Mouse (Mus musculus): ENCODE results near the gene Mt3.

Gene Mt3

DNA sequence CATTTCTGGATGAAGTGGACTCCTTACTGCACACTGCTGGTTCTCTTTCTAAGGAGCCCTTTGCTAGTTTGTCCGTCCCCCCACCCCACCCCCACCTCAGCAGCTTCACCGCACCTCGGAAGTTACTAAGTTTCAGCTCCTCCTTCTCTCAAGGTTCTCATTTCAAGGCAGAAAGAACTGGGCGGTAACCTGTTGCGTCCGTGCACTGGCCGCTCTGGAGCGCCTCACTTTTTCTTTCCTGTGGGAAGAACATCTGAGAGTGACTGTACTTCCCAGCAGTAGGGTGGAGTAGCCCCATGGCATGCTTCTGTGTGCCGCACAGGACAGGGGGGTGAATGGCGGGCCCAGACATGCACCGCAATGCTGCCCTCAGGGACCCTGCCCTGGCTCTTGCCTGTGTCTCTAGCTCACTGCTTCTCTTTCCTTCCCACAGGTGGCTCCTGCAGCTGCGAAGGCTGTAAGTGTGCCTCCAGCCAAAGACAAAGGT lies 32.0 kb downstream of the Mt3 start:
- no peak for DNase-seq (ENCODE audit: low read depth, low spot score)

- no peak for DNase-seq (ENCODE audit: low read depth, low spot score)
Measured at GRCm38 (mm10) chr8:94185791-94186190, 33.4 kb downstream of the Mt3 start.

GRCm38 (mm10) chr8:94186542-94186941 lies 34.1 kb downstream of the Mt3 start:
- DNase-seq (ENCODE audit: low read depth, low spot score): no peak

GRCm38 (mm10) chr8:94187290-94188002 lies 35.0 kb downstream of the Mt3 start:
- DNase-seq (ENCODE audit: low read depth, low spot score): no peak

DNA sequence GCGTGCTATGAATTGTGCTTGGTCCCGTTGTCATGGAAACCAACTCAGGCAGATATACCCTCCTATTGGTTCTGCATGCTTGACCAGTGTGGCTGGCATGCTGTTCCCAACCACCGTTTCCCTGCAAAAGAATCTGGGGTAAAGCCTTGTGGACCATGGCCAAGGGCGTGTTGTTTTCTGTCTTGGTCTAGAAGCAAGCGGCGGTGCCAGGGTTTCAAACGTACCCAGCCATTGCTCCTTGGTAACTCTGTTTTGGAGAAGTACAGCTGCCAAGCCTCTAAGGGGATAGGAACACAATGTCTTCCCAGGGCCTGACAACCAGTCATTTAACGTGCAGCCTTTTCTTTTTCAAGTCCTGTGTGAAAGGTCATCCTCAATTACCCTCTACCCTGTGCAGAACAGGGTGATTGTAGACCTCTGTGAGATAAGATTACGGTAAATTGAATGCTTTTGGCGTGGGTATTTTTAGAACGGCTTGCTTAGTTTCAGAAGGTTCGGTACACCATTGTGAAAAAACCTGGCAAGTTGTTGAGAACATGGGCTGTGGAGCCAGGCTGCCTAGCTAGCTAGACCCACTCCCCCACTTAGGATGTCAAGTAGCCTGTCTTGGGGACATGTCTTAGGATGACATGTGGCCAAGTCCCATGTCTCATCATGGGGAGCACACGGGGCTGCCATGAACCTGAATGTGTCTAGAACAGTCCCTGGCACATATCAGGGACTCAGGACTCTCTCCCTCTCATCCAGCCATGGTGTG lies 37.0 kb downstream of the Mt3 start:
- DNase-seq (ENCODE audit: low read depth, low spot score): no peak

GRCm38 (mm10) chr8:94191101-94191691 lies 38.8 kb downstream of the Mt3 start:
- DNase-seq (ENCODE audit: low read depth, low spot score): no peak

DNA sequence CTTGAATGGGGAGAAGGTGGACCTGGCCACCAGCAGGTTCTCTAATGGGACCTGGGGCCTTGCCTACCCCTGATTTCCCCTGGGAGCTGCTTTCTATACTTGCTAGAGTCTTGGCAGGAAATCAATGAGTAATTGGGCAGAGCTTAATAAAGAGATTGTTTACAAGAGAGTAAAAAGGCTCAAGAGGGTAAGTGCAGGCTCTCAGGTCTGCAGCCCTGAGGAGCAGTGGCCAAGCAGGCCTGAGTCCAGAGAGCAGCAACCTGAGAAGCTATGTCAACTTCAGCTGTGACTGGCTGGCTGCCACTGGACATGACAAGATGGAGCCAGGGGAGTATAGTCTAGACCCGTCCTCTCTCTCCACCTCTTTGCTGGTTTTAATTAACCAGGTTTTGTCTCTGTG lies 40.5 kb downstream of the Mt3 start:
- no peak for DNase-seq (ENCODE audit: low read depth, low spot score)

- DNase-seq (ENCODE audit: low read depth, low spot score): no peak
Measured at GRCm38 (mm10) chr8:94194591-94195223, 42.3 kb downstream of the Mt3 start.

GRCm38 (mm10) chr8:94199202-94199869 lies 46.9 kb downstream of the Mt3 start:
- peak; percentile 76 for DNase-seq (ENCODE audit: low read depth, low spot score)
